Mouse (Mus musculus) kidney, postnatal 0 days (tissue): ENCODE measurements around the gene Armc9. TPM values are rescaled to one million over a fixed set of nuclear protein-coding genes. Genes with fewer than 3 reads are reported as not detected.
A peak's percentile ranks its signal among the peaks of the same experiment; 100 is the strongest.

Experiments used
- ATAC-seq: fragments of 200-750 bp; cut with Nextera tagmentation; replicated peaks from 2 replicates; pipeline ENCODE4 v1.8.0; 2017; ENCODE audit warnings: low read depth, moderate number of reproducible peaks, moderate TSS enrichment, moderate library complexity; ENCODE audit not compliant: low FRiP score
- DNase-seq: peaks from one replicate; pipeline ENCODE4 v3.0.0-alpha.2; 2016; ENCODE audit warnings: low spot score
- H3K27ac ChIP-seq: fragments of 300-500 bp; sonication (generic); 2 replicates; pipeline ENCODE4 v1.5.1; 2014; ENCODE audit warnings: mild to moderate bottlenecking
- H3K27me3 ChIP-seq: fragments of 300-500 bp; sonication (generic); 2 replicates; pipeline ENCODE4 v1.6.1; 2014; ENCODE audit warnings: low read length, mixed read lengths; ENCODE audit not compliant: insufficient read depth
- H3K36me3 ChIP-seq: fragments of 300-500 bp; sonication (generic); 2 replicates; pipeline ENCODE4 v1.6.1; 2014; ENCODE audit warnings: low read length, mixed read lengths; ENCODE audit not compliant: insufficient read depth
- H3K4me1 ChIP-seq: fragments of 300-500 bp; sonication (generic); replicated peaks from 2 replicates; pipeline ENCODE4 v1.6.1; 2014; ENCODE audit warnings: antibody characterized with exemption, low read length, mixed read lengths; ENCODE audit not compliant: insufficient read depth
- H3K4me2 ChIP-seq: fragments of 300-500 bp; sonication (generic); 2 replicates; pipeline ENCODE4 v1.6.1; 2014; ENCODE audit warnings: mild to moderate bottlenecking, low read length, moderate library complexity, mixed read lengths
- H3K4me3 ChIP-seq: fragments of 300-500 bp; sonication (generic); replicated peaks from 2 replicates; pipeline ENCODE4 v1.5.1; 2014; ENCODE audit warnings: low read depth, low read length
- H3K9ac ChIP-seq: fragments of 300-500 bp; sonication (generic); 2 replicates; pipeline ENCODE4 v1.6.1; 2014; ENCODE audit warnings: low read depth, low read length
- H3K9me3 ChIP-seq: fragments of 300-500 bp; sonication (generic); replicated peaks from 2 replicates; pipeline ENCODE4 v1.6.1; 2016; ENCODE audit warnings: low read length, inconsistent platforms, mixed read lengths
- CTCF ChIP-seq: IDR thresholded peaks from 2 replicates; pipeline ENCODE4 v1.5.1; 2016; ENCODE audit warnings: antibody characterized with exemption, low read depth, mild to moderate bottlenecking, moderate library complexity
- WGBS: fragments of 180-500 bp; shearing (Covaris S2); extraction: QIAGEN DNeasy Blood & Tissue Kit; methylation state at CpG from one replicate; pipeline ENCODE4 v1.1.7; 2014; 5-methylcytosine and 5-hydroxymethylcytosine counted together
- polyA plus RNA-seq: library from polyadenylated mRNA; unstranded; fragments of >200 nt; fragmentation: Nextera tagmentation; extraction: Ambion mirVana; gene quantifications from 2 replicates; pipeline ENCODE4 v1.2.1, GENCODE M21; 2015

Gene Armc9
- polyA plus RNA-seq, 1 experiment from 2014 or later: 16.5 TPM

DNA sequence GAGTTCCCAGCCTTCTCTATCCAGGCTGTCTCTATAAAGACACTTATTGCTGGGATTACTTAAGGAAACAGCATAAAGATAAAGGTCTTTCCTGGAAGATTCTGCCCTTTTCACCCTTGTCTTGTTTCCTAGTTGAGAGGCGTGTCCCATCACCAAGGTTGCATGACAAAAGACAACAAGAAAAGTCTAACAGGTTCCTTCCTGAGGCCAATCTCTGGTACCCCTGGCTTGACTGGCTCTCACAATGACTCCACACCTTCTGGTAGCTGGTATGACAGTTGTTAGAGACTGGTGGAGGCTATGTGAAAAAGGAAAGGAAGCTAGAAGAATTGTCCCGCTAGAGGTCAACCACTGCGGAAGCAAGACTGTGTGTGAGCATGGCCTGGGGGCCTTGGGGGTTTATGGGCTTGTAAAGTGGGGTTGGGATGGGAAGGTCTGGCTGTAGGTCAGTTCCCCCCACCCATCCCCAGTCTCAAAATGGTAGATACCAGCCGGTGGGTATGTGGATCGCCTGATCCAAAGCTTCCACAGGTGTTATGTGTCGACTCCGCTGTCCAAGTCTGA is 154.8 kb downstream of the Armc9 start:
- Histone ChIP-seq H3K4me1 (no peaks in the 10 kb centered on the region), H3K9ac (no peak overlapping the region), H3K27ac (no peak overlapping the region), H3K4me3 (no peak overlapping the region), H3K36me3 (no peaks in the 10 kb centered on the region), H3K4me2 (no peak overlapping the region), H3K27me3 (no peaks in the 10 kb centered on the region), H3K9me3 (no peaks in the 10 kb centered on the region)
- DNase-seq (no peak), ATAC-seq (no peak)
- no peak for TF ChIP-seq CTCF
- 79% methylated on average over 7 of the region's 7 CpGs for WGBS

DNA sequence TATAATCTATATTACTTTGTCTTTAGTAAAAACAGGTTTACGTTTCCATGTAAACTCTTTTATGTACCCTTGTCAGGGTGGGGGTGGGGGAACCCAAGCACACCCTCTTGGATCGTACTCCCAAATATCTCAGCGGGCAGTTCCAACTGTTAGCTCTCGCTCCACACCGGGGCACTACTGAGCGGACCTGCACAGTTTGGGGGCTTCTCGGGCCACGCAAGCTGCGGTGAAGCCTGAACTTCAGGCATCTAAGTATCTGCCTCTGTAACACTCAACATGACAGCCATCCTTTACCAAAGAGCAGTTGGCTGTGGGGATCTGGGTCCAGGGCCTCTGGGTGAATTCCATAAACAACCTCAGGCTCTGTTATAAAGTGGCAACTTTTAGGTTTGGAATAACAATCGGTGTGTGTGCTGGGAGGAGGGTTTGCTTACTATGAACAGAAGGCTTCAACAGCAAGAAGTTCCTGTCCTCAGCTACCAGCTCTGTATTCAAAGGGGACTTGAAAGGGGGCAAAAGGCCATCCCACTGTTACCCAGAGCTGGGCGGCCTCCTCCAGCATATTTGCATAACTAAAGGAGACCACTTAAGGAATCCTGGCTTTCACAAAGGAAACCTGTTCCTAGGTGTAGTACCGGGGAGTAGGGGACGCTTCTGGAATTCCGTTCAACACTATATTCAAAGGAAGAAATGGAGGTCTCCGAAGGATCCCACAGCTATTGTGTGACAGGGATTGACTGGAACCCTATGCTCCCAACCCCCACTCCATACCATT is 156.1 kb downstream of the Armc9 start:
- Histone ChIP-seq H3K4me1 (no peaks in the 10 kb centered on the region), H3K27me3 (no peaks in the 10 kb centered on the region), H3K9me3 (no peaks in the 10 kb centered on the region), H3K9ac (no peak overlapping the region), H3K36me3 (no peaks in the 10 kb centered on the region), H3K4me3 (no peak overlapping the region), H3K4me2 (no peak overlapping the region), H3K27ac (peak overlapping the region; percentile 54; the same call in 1 of the 2 replicates)
- 45% methylated on average over 15 of the region's 15 CpGs for WGBS
- TF ChIP-seq CTCF: no peak
- ATAC-seq: no peak
- no peak for DNase-seq

DNA sequence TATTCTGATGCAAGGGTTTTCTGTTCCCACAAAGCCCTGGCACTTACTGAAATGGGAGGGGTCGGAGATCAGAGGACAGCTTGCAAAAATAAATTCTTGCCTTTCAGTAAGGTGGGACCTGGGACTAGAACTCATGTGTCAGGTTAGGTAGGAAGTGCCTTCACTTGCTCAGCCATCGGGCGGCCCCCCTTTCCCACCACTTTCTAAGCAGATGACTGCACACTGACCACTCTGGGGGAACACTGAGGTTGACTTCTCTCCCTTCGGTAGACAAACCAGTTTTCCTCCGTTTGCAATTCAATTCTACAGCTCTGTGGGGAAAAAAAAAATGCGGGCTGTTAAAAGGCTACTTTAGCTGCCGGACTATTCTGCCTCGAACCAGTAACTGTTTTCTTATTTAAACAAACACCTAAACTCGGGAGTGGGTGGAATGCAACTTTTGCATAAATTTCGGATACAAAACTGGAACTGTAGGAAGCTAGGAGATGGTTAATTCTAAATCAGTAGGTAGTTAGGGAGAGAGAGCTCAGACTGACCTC is 157.0 kb downstream of the Armc9 start:
- 27% methylated on average over 10 of the region's 10 CpGs for WGBS
- Histone ChIP-seq H3K9me3 (no peaks in the 10 kb centered on the region), H3K27me3 (no peaks in the 10 kb centered on the region), H3K4me2 (no peak overlapping the region), H3K9ac (no peak overlapping the region), H3K27ac (peak overlapping the region; percentile 54; the same call in 1 of the 2 replicates), H3K4me1 (no peaks in the 10 kb centered on the region), H3K4me3 (no peak overlapping the region), H3K36me3 (no peaks in the 10 kb centered on the region)
- TF ChIP-seq CTCF: no peak
- no peak for ATAC-seq
- DNase-seq: no peak

DNA sequence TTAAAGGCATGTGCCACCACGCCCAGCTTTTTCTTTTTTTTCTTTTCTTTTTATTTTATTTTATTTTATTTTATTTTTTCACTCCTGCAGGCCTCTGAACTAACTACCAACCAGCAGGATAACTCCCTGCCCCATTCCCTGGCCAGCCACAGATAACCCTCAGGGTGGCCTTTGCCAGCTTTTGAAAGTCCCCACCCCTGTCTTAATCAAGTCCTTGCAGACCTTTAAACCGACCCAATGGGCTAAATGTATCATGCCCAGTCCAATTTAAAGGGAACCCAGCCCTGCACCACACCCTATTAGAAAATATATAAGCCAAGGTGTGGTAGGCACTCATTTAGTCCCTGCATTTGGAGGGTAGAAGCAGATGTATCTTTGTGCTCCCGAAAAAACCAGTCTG is 157.7 kb downstream of the Armc9 start:
- DNase-seq (no peak), ATAC-seq (no peak)
- Histone ChIP-seq H3K27me3 (no peaks in the 10 kb centered on the region), H3K4me1 (no peaks in the 10 kb centered on the region), H3K9me3 (no peaks in the 10 kb centered on the region), H3K4me2 (no peak overlapping the region), H3K27ac (peak overlapping the region; percentile 22; the same call in 1 of the 2 replicates), H3K9ac (no peak overlapping the region), H3K36me3 (no peaks in the 10 kb centered on the region), H3K4me3 (no peak overlapping the region)
- TF ChIP-seq CTCF: no peak
- WGBS: 83% methylated on average over 3 of the region's 3 CpGs

DNA sequence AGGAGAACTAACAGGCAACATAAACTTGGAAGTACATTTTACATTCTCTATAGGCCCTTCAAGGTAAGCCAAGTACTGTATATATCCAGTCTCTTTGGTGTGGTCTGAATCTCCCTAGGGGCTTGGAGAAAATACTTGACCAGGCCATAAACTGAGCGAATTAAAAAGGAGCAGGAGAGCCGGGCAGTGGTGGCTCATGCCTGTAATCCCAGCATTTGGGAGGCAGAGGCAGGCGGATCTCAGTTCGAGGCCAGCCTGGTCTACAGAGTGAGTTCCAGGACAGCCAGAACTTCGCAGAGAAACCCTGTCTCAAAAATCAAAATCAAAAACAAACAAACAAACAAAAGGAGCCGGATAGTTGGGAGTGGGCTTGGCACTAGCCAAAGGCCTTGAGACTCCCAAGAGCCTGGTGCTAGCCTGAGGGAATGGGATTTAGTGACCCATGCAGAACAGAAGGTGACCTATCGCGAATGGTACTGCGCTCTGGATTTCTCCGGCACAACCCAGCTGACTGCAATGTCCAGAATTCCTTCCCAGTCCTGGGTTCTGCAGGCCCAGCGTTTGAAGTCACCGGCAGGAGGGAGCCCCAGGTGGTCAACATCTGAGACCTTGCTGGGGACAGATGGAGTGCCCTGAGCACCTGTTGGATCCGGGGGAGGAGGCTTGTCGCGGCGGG is 158.7 kb downstream of the Armc9 start:
- no peaks in the 10 kb centered on the region for H3K4me1 ChIP-seq
- TF ChIP-seq CTCF: no peak
- H3K9me3 ChIP-seq: no peaks in the 10 kb centered on the region
- H3K27me3 ChIP-seq: no peaks in the 10 kb centered on the region
- no peaks in the 10 kb centered on the region for H3K36me3 ChIP-seq
- ATAC-seq: no peak
- H3K27ac ChIP-seq: no peak overlapping the region
- H3K4me3 ChIP-seq: no peak overlapping the region
- 47% methylated on average over 16 of the region's 16 CpGs for WGBS
- no peak overlapping the region for H3K4me2 ChIP-seq
- no peak overlapping the region for H3K9ac ChIP-seq
- no peak for DNase-seq

DNA sequence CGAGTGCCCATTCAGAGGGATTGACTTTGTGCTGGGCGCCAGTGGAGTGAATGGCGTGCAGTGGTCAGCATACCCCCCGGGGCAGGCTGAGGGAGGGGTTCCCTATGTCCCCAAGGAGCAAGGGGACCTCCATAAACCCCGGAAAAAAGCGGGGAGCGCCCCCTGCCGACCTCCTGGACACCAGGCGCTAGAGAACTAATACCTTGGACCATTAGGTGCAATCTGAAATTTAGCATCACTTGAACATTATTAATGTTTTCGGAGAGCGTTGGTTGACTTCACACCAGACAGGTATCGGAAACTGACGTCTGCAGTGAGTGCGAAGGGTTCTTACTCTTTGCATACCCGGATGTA is 159.2 kb downstream of the Armc9 start:
- 36% methylated on average over 15 of the region's 15 CpGs for WGBS
- Histone ChIP-seq H3K36me3 (no peaks in the 10 kb centered on the region), H3K4me1 (no peaks in the 10 kb centered on the region), H3K4me2 (no peak overlapping the region), H3K27ac (no peak overlapping the region), H3K4me3 (no peak overlapping the region), H3K27me3 (no peaks in the 10 kb centered on the region), H3K9me3 (no peaks in the 10 kb centered on the region), H3K9ac (no peak overlapping the region)
- ATAC-seq: no peak
- TF ChIP-seq CTCF: peak; percentile 53
- no peak for DNase-seq
